Mouse (Mus musculus): ENCODE measurements around the gene Helz. TPM values are rescaled to one million over a fixed set of nuclear protein-coding genes. Genes with fewer than 3 reads are reported as not detected.

Gene Helz
- polyA plus RNA-seq, 1 experiment from 2014 or later: 5.3 TPM

DNA sequence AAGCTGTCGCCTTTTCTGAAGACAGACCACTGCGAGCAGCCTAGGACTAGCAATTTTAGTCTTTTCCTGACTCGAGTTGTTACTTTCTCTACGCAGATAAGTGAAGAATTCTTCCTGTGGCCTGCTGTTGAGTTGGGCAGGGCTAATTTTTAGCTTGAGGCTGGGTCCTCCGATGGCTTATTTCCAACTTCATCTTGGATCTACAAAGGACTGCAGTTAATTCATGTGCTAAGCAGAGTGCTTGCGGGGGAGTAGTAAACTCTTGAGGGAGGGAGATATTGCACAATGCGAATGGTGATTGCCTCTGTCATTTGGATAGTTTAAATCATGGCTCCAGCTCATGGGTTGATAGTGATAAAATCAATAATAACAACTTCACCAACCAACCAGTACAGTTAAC is 103.7 kb downstream of the Helz start:
- TF ChIP-seq CTCF (IDR thresholded peaks at IDR 0.05; ENCODE audit: low read depth) (no peak), EP300 (optimal IDR thresholded peaks at IDR 0.05) (no peak)
- no peak overlapping the region for H3K9ac ChIP-seq (ENCODE audit: low read length)
- no peak overlapping the region for H3K4me2 ChIP-seq (replicated peaks; ENCODE audit: low read depth)
- H3K4me3 ChIP-seq (ENCODE audit: low read depth, low read length): no peak overlapping the region
- H3K36me3 ChIP-seq (ENCODE audit: control insufficient read depth, insufficient read depth, low read length): peaks cover 6% of the 10 kb centered on the region
- no peaks in the 10 kb centered on the region for H3K27me3 ChIP-seq (ENCODE audit: control insufficient read depth, insufficient read depth, low read length)
- no peak overlapping the region for H3K27ac ChIP-seq (replicated peaks)
- no peaks in the 10 kb centered on the region for H3K4me1 ChIP-seq (replicated peaks; ENCODE audit: control insufficient read depth, insufficient read depth)
- WGBS: 68% methylated on average over 7 of the region's 7 CpGs
- H3K9me3 ChIP-seq (ENCODE audit: control insufficient read depth, low read length): no peaks in the 10 kb centered on the region
- ATAC-seq (ENCODE audit: low FRiP score, low TSS enrichment) (no peak), DNase-seq (ENCODE audit: low spot score) (no peak)

DNA sequence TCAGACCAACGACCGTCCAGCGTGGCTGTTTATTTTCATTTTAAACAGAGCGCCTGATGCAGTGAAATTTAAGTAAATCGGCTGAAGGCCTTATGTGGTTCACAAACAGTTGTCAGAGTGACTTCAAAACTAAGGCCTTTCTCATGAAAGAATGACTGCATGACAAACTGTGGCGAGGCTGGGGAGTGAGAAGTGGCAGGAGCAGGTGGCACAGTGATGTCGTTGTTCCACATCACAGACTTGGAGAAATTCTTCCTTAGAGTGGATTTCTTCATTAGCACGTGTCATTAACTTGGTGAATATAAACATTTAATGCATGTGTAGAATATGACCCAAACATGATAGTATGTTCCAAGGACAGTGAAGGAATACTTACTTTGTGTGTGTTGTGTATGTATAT is 104.4 kb downstream of the Helz start:
- TF ChIP-seq EP300 (optimal IDR thresholded peaks at IDR 0.05) (no peak), CTCF (IDR thresholded peaks at IDR 0.05; ENCODE audit: low read depth) (no peak)
- 47% methylated on average over 8 of the region's 8 CpGs for WGBS
- Histone ChIP-seq H3K4me1 (replicated peaks; ENCODE audit: control insufficient read depth, insufficient read depth) (no peaks in the 10 kb centered on the region), H3K27ac (replicated peaks) (no peak overlapping the region), H3K9ac (ENCODE audit: low read length) (no peak overlapping the region), H3K36me3 (ENCODE audit: control insufficient read depth, insufficient read depth, low read length) (peaks cover 7% of the 10 kb centered on the region), H3K4me3 (ENCODE audit: low read depth, low read length) (no peak overlapping the region), H3K4me2 (replicated peaks; ENCODE audit: low read depth) (no peak overlapping the region), H3K9me3 (ENCODE audit: control insufficient read depth, low read length) (no peaks in the 10 kb centered on the region), H3K27me3 (ENCODE audit: control insufficient read depth, insufficient read depth, low read length) (no peaks in the 10 kb centered on the region)
- DNase-seq (ENCODE audit: low spot score) (no peak), ATAC-seq (ENCODE audit: low FRiP score, low TSS enrichment) (no peak)

DNA sequence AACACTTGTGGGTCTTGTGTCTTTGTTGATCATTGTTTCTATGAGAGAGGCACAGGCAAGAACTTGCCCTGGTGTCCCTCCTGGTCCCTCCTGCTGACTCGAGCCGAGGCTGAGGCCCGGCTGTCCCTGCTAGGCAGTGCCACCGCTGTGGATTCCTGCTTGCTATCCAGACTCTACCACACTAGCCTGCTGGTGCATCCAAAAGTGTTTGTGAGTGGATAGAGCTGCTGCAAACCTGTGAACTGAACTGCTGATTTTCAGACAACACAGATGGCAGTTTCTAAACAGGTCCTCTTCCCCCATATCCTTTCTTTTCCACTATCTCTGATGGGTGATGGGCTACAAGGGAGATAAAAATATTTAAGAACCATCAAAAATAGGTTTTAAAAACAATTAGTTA is 107.8 kb downstream of the Helz start:
- 77% methylated on average over 4 of the region's 4 CpGs for WGBS
- no peak overlapping the region for H3K9ac ChIP-seq (ENCODE audit: low read length)
- H3K27ac ChIP-seq (replicated peaks): no peak overlapping the region
- H3K4me1 ChIP-seq (replicated peaks; ENCODE audit: control insufficient read depth, insufficient read depth): no peaks in the 10 kb centered on the region
- no peak overlapping the region for H3K4me2 ChIP-seq (replicated peaks; ENCODE audit: low read depth)
- DNase-seq (ENCODE audit: low spot score) (no peak), ATAC-seq (ENCODE audit: low FRiP score, low TSS enrichment) (no peak)
- no peaks in the 10 kb centered on the region for H3K9me3 ChIP-seq (ENCODE audit: control insufficient read depth, low read length)
- peaks cover 4% of the 10 kb centered on the region; the same call in 1 of the 2 replicates for H3K36me3 ChIP-seq (ENCODE audit: control insufficient read depth, insufficient read depth, low read length)
- TF ChIP-seq EP300 (optimal IDR thresholded peaks at IDR 0.05): no peak
- TF ChIP-seq CTCF (IDR thresholded peaks at IDR 0.05; ENCODE audit: low read depth): no peak
- H3K27me3 ChIP-seq (ENCODE audit: control insufficient read depth, insufficient read depth, low read length): no peaks in the 10 kb centered on the region
- no peak overlapping the region for H3K4me3 ChIP-seq (ENCODE audit: low read depth, low read length)

DNA sequence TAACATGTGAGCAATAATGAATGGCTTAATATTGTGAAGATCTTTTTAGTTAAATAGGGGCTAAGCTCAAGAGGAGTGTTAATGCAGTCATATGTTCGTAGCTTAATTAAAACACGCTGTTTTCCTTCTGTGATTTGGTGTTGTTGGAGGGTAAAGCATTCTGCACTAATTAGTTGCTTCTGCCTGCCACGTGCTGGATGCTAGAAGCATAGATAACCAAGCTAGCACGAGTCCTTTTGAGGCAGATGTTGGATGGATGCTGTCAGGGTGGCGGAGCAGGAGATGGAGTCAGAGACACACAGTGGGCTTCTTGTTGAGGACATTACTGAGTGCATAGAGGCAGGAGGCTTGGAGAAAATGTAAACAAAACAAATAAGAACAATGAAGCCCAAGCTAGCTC is 109.4 kb downstream of the Helz start:
- Histone ChIP-seq H3K27ac (replicated peaks) (no peak overlapping the region), H3K9ac (ENCODE audit: low read length) (no peak overlapping the region), H3K4me3 (ENCODE audit: low read depth, low read length) (no peak overlapping the region), H3K4me1 (replicated peaks; ENCODE audit: control insufficient read depth, insufficient read depth) (no peaks in the 10 kb centered on the region), H3K4me2 (replicated peaks; ENCODE audit: low read depth) (no peak overlapping the region), H3K36me3 (ENCODE audit: control insufficient read depth, insufficient read depth, low read length) (peaks cover 13% of the 10 kb centered on the region), H3K9me3 (ENCODE audit: control insufficient read depth, low read length) (no peaks in the 10 kb centered on the region), H3K27me3 (ENCODE audit: control insufficient read depth, insufficient read depth, low read length) (no peaks in the 10 kb centered on the region)
- TF ChIP-seq EP300 (optimal IDR thresholded peaks at IDR 0.05): no peak
- TF ChIP-seq CTCF (IDR thresholded peaks at IDR 0.05; ENCODE audit: low read depth): no peak
- ATAC-seq (ENCODE audit: low FRiP score, low TSS enrichment) (no peak), DNase-seq (ENCODE audit: low spot score) (no peak)
- WGBS: 88% methylated on average over 5 of the region's 5 CpGs

DNA sequence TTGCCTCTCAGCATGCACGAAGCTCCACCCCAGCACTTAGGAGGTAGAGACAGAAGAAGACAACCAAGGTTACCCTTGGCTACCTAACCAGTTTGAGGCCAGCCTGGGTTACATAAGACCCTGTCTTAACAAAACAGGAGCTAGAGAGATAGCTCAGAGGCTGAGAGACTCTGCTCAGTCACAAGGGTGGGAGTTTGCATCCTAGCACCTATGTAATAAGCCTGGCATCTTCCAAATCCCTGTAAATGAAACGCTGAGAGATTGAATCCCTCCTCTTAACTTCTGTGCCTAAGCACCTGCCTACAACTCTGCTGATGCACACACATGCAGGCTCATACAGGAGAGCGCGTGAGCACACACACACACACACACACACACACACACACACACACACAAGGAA is 112.7 kb downstream of the Helz start:
- Histone ChIP-seq H3K9ac (ENCODE audit: low read length) (no peak overlapping the region), H3K36me3 (ENCODE audit: control insufficient read depth, insufficient read depth, low read length) (peaks cover 23% of the 10 kb centered on the region), H3K4me2 (replicated peaks; ENCODE audit: low read depth) (no peak overlapping the region), H3K27me3 (ENCODE audit: control insufficient read depth, insufficient read depth, low read length) (no peaks in the 10 kb centered on the region), H3K27ac (replicated peaks) (no peak overlapping the region), H3K4me1 (replicated peaks; ENCODE audit: control insufficient read depth, insufficient read depth) (no peaks in the 10 kb centered on the region), H3K4me3 (ENCODE audit: low read depth, low read length) (no peak overlapping the region), H3K9me3 (ENCODE audit: control insufficient read depth, low read length) (no peaks in the 10 kb centered on the region)
- DNase-seq (ENCODE audit: low spot score): no peak
- 94% methylated on average over 4 of the region's 4 CpGs for WGBS
- TF ChIP-seq EP300 (optimal IDR thresholded peaks at IDR 0.05) (no peak), CTCF (IDR thresholded peaks at IDR 0.05; ENCODE audit: low read depth) (no peak)
- ATAC-seq (ENCODE audit: low FRiP score, low TSS enrichment): no peak

DNA sequence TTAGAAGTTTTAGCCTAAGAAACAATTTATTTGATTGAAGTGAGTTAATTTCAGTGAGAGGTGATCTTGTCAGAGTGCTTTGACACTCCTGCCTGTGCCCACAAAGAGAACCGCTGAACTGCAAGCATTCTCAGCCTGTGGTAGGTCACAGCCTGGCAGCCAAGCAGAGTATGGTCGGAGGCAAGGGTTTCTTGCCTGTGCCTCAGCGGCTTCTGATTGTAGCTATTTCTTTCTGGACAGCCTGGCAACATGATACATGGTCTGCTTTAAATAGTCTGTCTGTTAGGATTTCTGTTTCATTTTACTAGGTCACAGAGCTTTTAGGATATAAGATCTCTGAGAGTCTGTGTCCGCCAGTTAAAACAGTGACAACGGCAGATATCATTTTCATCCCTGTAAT is 114.9 kb downstream of the Helz start:
- TF ChIP-seq EP300 (optimal IDR thresholded peaks at IDR 0.05) (no peak), CTCF (IDR thresholded peaks at IDR 0.05; ENCODE audit: low read depth) (no peak)
- no peak for ATAC-seq (ENCODE audit: low FRiP score, low TSS enrichment)

More for the DNA sequence above, 114.9 kb downstream of the Helz start:
- Histone ChIP-seq H3K36me3 (ENCODE audit: control insufficient read depth, insufficient read depth, low read length) (peaks cover 22% of the 10 kb centered on the region), H3K27me3 (ENCODE audit: control insufficient read depth, insufficient read depth, low read length) (no peaks in the 10 kb centered on the region), H3K9ac (ENCODE audit: low read length) (no peak overlapping the region), H3K4me3 (ENCODE audit: low read depth, low read length) (no peak overlapping the region), H3K4me2 (replicated peaks; ENCODE audit: low read depth) (no peak overlapping the region), H3K4me1 (replicated peaks; ENCODE audit: control insufficient read depth, insufficient read depth) (no peaks in the 10 kb centered on the region), H3K9me3 (ENCODE audit: control insufficient read depth, low read length) (no peaks in the 10 kb centered on the region), H3K27ac (replicated peaks) (no peak overlapping the region)
- no peak for DNase-seq (ENCODE audit: low spot score)
- WGBS: 91% methylated on average over 5 of the region's 5 CpGs
